Mouse (Mus musculus) gastrocnemius, postnatal 14 days (tissue): Measurements from ENCODE around the gene Hnmt. TPM values are rescaled to one million over a fixed set of nuclear protein-coding genes. Genes with fewer than 3 reads are reported as not detected.
A peak's percentile ranks its signal among the peaks of the same experiment; 100 is the strongest.
"Not testable (repeated sequence)": the region's sequence is repeated elsewhere in the genome, so short reads cannot be mapped to it uniquely, and the experiment has no call there.

Source experiments
- DNase-seq: peaks from one replicate; pipeline ENCODE4 v3.0.0; 2021; ENCODE audit warnings: mixed read lengths
- intact Hi-C: fragments of 180-260 bp; cut with DNase I; formaldehyde crosslinking; loops from one replicate; pipeline ENCODE4 v1.15.1; 2025; ENCODE audit warnings: low total_unique reads
- long read RNA-seq, 2 experiments: library from polyadenylated mRNA; stranded (forward); transcript quantifications; one replicate each; pipeline ENCODE4 v2.0.0; 2021
- total RNA-seq, 2 experiments: library from RNA; stranded (reverse); gene quantifications; 2 replicates each; pipeline ENCODE4 v1.2.3; 2021

Gene Hnmt
- 1 to 10 TPM; 2.8 to 3.3 TPM for total RNA-seq
- long read RNA-seq, experiment 1: 0 reads
- long read RNA-seq, experiment 2: 0 reads

GRCm38 (mm10) chr2:24049344-24049990 is at the start of gene Hnmt:
Hnmt (minus strand) TSS chr2:24049394.
- intact Hi-C loops: no loop called here
- no peak for DNase-seq

GRCm38 (mm10) chr2:24096495-24096894 is 47.3 kb upstream of the Hnmt start, which contains the start of gene Tbpl2:
Tbpl2 (minus strand) TSS chr2:24096595.
- intact Hi-C loops: no loop called here
- no peak for DNase-seq

- DNase-seq: no peak
- intact Hi-C loops: no loop called here
Observed at GRCm38 (mm10) chr2:24090921-24091320, 41.7 kb upstream of the Hnmt start.

GRCm38 (mm10) chr2:24050459-24050858 is 1.3 kb upstream of the Hnmt start:
- DNase-seq: no peak

GRCm38 (mm10) chr2:24048480-24049097 is 605 bp downstream of the Hnmt start:
- intact Hi-C loops: no loop called here
- DNase-seq: peak; percentile 57

More at GRCm38 (mm10) chr2:24050459-24050858, 1.3 kb upstream of the Hnmt start:
- intact Hi-C loops: no loop called here

- intact Hi-C loops: no loop called here
- DNase-seq: no peak
Observed at GRCm38 (mm10) chr2:24047551-24048479, 1.4 kb downstream of the Hnmt start.

- no peak for DNase-seq
- intact Hi-C loops: no loop called here
Observed at GRCm38 (mm10) chr2:24042901-24043300, 6.3 kb downstream of the Hnmt start.

GRCm38 (mm10) chr2:24040531-24040930 is 8.7 kb downstream of the Hnmt start:
- no peak for DNase-seq
- intact Hi-C loops: no loop called here

- DNase-seq, intact Hi-C loops: not testable (repeated sequence)
Observed at GRCm38 (mm10) chr2:24019386-24019785, 29.8 kb downstream of the Hnmt start.

- intact Hi-C loops: no loop called here
- no peak for DNase-seq
Observed at GRCm38 (mm10) chr2:24018966-24019365, 30.2 kb downstream of the Hnmt start.

GRCm38 (mm10) chr2:24014957-24015356 is 34.2 kb downstream of the Hnmt start:
- intact Hi-C loops: no loop called here
- no peak for DNase-seq

- DNase-seq: no peak
- intact Hi-C loops: no loop called here
Observed at GRCm38 (mm10) chr2:23999323-23999722, 49.9 kb downstream of the Hnmt start.

- intact Hi-C loops: no loop called here
Observed at GRCm38 (mm10) chr2:23998836-23999235, 50.4 kb downstream of the Hnmt start.

GRCm38 (mm10) chr2:23996830-23997229 is 52.4 kb downstream of the Hnmt start:
- intact Hi-C loops: no loop called here
- DNase-seq: no peak

More at GRCm38 (mm10) chr2:23998836-23999235, 50.4 kb downstream of the Hnmt start:
- DNase-seq: no peak

GRCm38 (mm10) chr2:23990034-23990573 is 59.1 kb downstream of the Hnmt start:
- intact Hi-C loops: not testable (repeated sequence)

GRCm38 (mm10) chr2:23987283-23987682 is 61.9 kb downstream of the Hnmt start:
- no peak for DNase-seq
- intact Hi-C loops: no loop called here

More at GRCm38 (mm10) chr2:23990034-23990573, 59.1 kb downstream of the Hnmt start:
- DNase-seq: not testable (repeated sequence)

- intact Hi-C loops: no loop called here
- DNase-seq: no peak
Observed at GRCm38 (mm10) chr2:23983343-23983742, 65.9 kb downstream of the Hnmt start.

- intact Hi-C loops: no loop called here
- no peak for DNase-seq
Observed at GRCm38 (mm10) chr2:23982860-23983259, 66.3 kb downstream of the Hnmt start.

GRCm38 (mm10) chr2:23960659-23961274 is 88.4 kb downstream of the Hnmt start:
- DNase-seq, intact Hi-C loops: not testable (repeated sequence)
